In the genomic region with DNA sequence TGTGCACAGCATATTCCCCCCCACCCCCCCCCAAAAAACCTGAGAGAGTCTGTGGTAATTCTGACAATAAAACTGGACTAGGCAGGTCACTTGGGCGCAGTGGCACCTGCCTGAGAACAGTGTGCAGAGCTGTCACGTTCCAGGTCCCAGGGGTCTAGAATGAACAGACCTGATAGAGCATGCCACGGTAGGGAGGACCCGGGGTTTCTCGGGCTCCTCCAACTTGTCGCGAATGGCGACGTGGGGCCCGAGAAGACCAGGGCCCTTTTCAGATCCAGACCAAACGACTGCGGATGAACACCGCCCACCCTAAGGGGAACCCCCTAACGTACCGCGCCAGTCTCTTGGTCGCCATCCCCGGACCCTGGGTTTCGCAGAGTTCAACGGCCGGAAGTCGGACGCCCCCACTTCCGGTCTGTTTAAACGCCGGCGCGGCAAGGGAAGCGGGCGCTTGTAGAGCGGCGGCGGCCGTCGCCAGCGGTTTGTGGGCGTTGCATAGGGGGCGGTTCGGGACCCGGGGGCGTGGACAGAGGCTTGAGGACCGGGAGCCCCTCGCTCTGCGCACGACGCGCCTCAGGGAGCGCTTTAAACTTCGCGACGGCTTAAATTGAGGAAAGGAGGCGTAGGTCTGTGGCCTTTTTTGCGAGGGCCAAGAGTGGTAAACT, we compare ENCODE assay signal across 8 mouse cellular contexts. TPM values are rescaled to one million over a fixed set of nuclear protein-coding genes. Genes with fewer than 3 reads are reported as not detected.
DNase-seq lines count a peak whose midpoint lies in the region; ATAC-seq and TF ChIP-seq lines count a peak whose summit lies in the region.

A gene (plus strand): TSS at position 421 of the 665 bp plus-strand sequence.
A gene (minus strand): TSS at position 473 of the 665 bp plus-strand sequence.

- H3K27me3 ChIP-seq in CH12.LX (replicated peaks): no peaks in the 10 kb centered on the region
- no peaks in the 10 kb centered on the region for H3K27me3 ChIP-seq in heart, embryonic 14.5 days (ENCODE audit: control insufficient read depth, insufficient read depth, low read length)
- H3K27me3 ChIP-seq in liver, embryonic 15.5 days: no peaks in the 10 kb centered on the region
- H3K27me3 ChIP-seq in neural tube, embryonic 11.5 days (ENCODE audit: control insufficient read depth, insufficient read depth, low read length): no peaks in the 10 kb centered on the region
- no peaks in the 10 kb centered on the region for H3K27me3 ChIP-seq in stomach, embryonic 16.5 days (ENCODE audit: control insufficient read depth, insufficient read depth, low read length)

- ATAC-seq in heart, embryonic 14.5 days (ENCODE audit: insufficient number of reproducible peaks, insufficient read depth, low FRiP score, low read depth): peak; percentile 98
- ATAC-seq in liver, embryonic 15.5 days (ENCODE audit: insufficient read depth): peak; percentile 98
- peak; percentile 99 for ATAC-seq in neural tube, embryonic 11.5 days (ENCODE audit: insufficient read depth, low FRiP score, low TSS enrichment)
- ATAC-seq in stomach, embryonic 16.5 days (ENCODE audit: insufficient read depth, low FRiP score): peak; percentile 99

- peak; percentile 80 for TF ChIP-seq POLR2A in CH12.LX (IDR thresholded peaks at IDR 0.05; ENCODE audit: low read depth, low read length)

- no peak for TF ChIP-seq RAD21 in CH12.LX (IDR thresholded peaks at IDR 0.05; ENCODE audit: low read depth, low read length)

- H3K79me2 ChIP-seq in CH12.LX (replicated peaks; ENCODE audit: control insufficient read depth, extremely low read depth, insufficient read depth, poor library complexity, severe bottlenecking): 0 out of 2 replicates have a peak, but pooled peaks cover 4% of the 10 kb centered on the region

- under 1% methylated on average over 53 of the region's 53 CpGs for WGBS in heart, embryonic 14.5 days
- under 1% methylated on average over 53 of the region's 53 CpGs for WGBS in liver, embryonic 15.5 days (ENCODE audit: insufficient replicate concordance)
- WGBS in neural tube, embryonic 11.5 days: under 1% methylated on average over 52 of the region's 53 CpGs
- WGBS in stomach, embryonic 16.5 days: under 1% methylated on average over 53 of the region's 53 CpGs

- in situ Hi-C loops in CH12.LX (cut with MboI; ENCODE audit: low pct_ligation_motif_present, low pct_unique_long_range_greater_than_20kb, low sequenced_read_pairs): no loop called here

- peaks cover 10 to 24% of the 10 kb centered on the region in 2 experiments for H3K36me3 ChIP-seq in CH12.LX (replicated peaks in 1 of 2; ENCODE audit: control insufficient read depth in 1 of 2, insufficient read depth in 1 of 2, low read length in 1 of 2)
- peaks cover 28% of the 10 kb centered on the region for H3K36me3 ChIP-seq in heart, embryonic 14.5 days (ENCODE audit: control insufficient read depth, insufficient read depth, low read length)
- H3K36me3 ChIP-seq in liver, embryonic 15.5 days (replicated peaks): peaks cover 27% of the 10 kb centered on the region
- peaks cover 5% of the 10 kb centered on the region; the same call in 1 of the 2 replicates for H3K36me3 ChIP-seq in neural tube, embryonic 11.5 days (ENCODE audit: control insufficient read depth, insufficient read depth, low read length)
- H3K36me3 ChIP-seq in stomach, embryonic 16.5 days (ENCODE audit: control insufficient read depth, insufficient read depth, low read length): no peaks in the 10 kb centered on the region

- TF ChIP-seq EP300 in CH12.LX (IDR thresholded peaks at IDR 0.05; ENCODE audit: low read length): no peak

- peak within 1 kb of the TSS; percentile 57 for H3K27ac ChIP-seq in CH12.LX (ENCODE audit: insufficient read depth, low read depth)
- H3K27ac ChIP-seq in heart, embryonic 14.5 days (replicated peaks in 1 of 2; ENCODE audit: control insufficient read depth in 1 of 2, insufficient read depth in 1 of 2, low read depth in 2 of 2, low read length in 2 of 2): peak within 1 kb of the TSS; percentile 69 to 82
- H3K27ac ChIP-seq in liver, embryonic 15.5 days (replicated peaks): peak within 1 kb of the TSS; percentile 80
- peak within 1 kb of the TSS; percentile 46 for H3K27ac ChIP-seq in neural tube, embryonic 11.5 days (ENCODE audit: low read depth, low read length)
- peak within 1 kb of the TSS; percentile 80 for H3K27ac ChIP-seq in stomach, embryonic 16.5 days (ENCODE audit: low read length)

- H3K4me1 ChIP-seq in CH12.LX (ENCODE audit: control insufficient read depth in 1 of 2, insufficient read depth in 2 of 2): peaks cover 3 to 15% of the 10 kb centered on the region in 2 experiments; a peak in 3 of 4 replicates
- peaks cover 0 to 11% of the 10 kb centered on the region in 2 experiments; a peak in 1 of 4 replicates for H3K4me1 ChIP-seq in heart, embryonic 14.5 days (ENCODE audit: control insufficient read depth in 2 of 2, insufficient read depth in 2 of 2, low read length in 2 of 2)
- peaks cover 20% of the 10 kb centered on the region for H3K4me1 ChIP-seq in liver, embryonic 15.5 days (replicated peaks)
- no peaks in the 10 kb centered on the region; the same call in 1 of the 2 replicates for H3K4me1 ChIP-seq in neural tube, embryonic 11.5 days (ENCODE audit: control insufficient read depth, insufficient read depth, low read length)
- peaks cover 5% of the 10 kb centered on the region for H3K4me1 ChIP-seq in stomach, embryonic 16.5 days (ENCODE audit: control insufficient read depth, insufficient read depth, low read length)

- H3K9ac ChIP-seq in CH12.LX (ENCODE audit: insufficient read depth, low read depth): peak within 1 kb of the TSS; percentile 86
- H3K9ac ChIP-seq in heart, embryonic 14.5 days (ENCODE audit: low read length): peak within 1 kb of the TSS; percentile 86
- H3K9ac ChIP-seq in liver, embryonic 15.5 days: peak within 1 kb of the TSS; percentile 81
- H3K9ac ChIP-seq in neural tube, embryonic 11.5 days (ENCODE audit: low read length): peak within 1 kb of the TSS; percentile 78
- H3K9ac ChIP-seq in stomach, embryonic 16.5 days (ENCODE audit: low read length): peak within 1 kb of the TSS; percentile 89

- no peak for TF ChIP-seq CTCF in CH12.LX (conservative IDR thresholded peaks at IDR 0.05 in 1 of 2, IDR thresholded peaks at IDR 0.05 in 1 of 2; ENCODE audit: low read depth in 2 of 2, low read length in 2 of 2)

- no peaks in the 10 kb centered on the region for H3K9me3 ChIP-seq in CH12.LX (replicated peaks; ENCODE audit: low read length)
- H3K9me3 ChIP-seq in heart, embryonic 14.5 days (ENCODE audit: control insufficient read depth, low read length): no peaks in the 10 kb centered on the region
- no peaks in the 10 kb centered on the region for H3K9me3 ChIP-seq in liver, embryonic 15.5 days (replicated peaks)
- H3K9me3 ChIP-seq in neural tube, embryonic 11.5 days (ENCODE audit: control insufficient read depth, low read length): no peaks in the 10 kb centered on the region
- no peaks in the 10 kb centered on the region for H3K9me3 ChIP-seq in stomach, embryonic 16.5 days (replicated peaks; ENCODE audit: control insufficient read depth, low read length)

- dilution Hi-C loops in CH12.LX (cut with MboI; ENCODE audit: extremely low pct_ligation_motif_present, extremely low pct_unique_long_range_greater_than_20kb, low sequenced_read_pairs): no loop called here

- H3K4me2 ChIP-seq in CH12.LX (ENCODE audit: insufficient read depth, low read depth, poor library complexity, severe bottlenecking): peak within 1 kb of the TSS; percentile 95
- H3K4me2 ChIP-seq in heart, embryonic 14.5 days (ENCODE audit: low read length): peak within 1 kb of the TSS; percentile 82
- H3K4me2 ChIP-seq in liver, embryonic 15.5 days: peak within 1 kb of the TSS; percentile 91
- H3K4me2 ChIP-seq in neural tube, embryonic 11.5 days (ENCODE audit: low read depth): peak within 1 kb of the TSS; percentile 73
- H3K4me2 ChIP-seq in stomach, embryonic 16.5 days (ENCODE audit: low read depth, low read length): peak within 1 kb of the TSS; percentile 90

- peak within 1 kb of the TSS; percentile 75 to 84 (median 77) for H3K4me3 ChIP-seq in CH12.LX (replicated peaks in 1 of 3; ENCODE audit: low read depth in 2 of 3, low read length in 2 of 3, poor library complexity in 1 of 3)
- peak within 1 kb of the TSS; percentile 61 to 81 for H3K4me3 ChIP-seq in heart, embryonic 14.5 days (ENCODE audit: control insufficient read depth in 1 of 2, insufficient read depth in 1 of 2, low read depth in 1 of 2, low read length in 2 of 2)
- peak within 1 kb of the TSS; percentile 82 for H3K4me3 ChIP-seq in liver, embryonic 15.5 days (replicated peaks)
- H3K4me3 ChIP-seq in neural tube, embryonic 11.5 days (ENCODE audit: low read depth, low read length): peak within 1 kb of the TSS; percentile 61
- peak within 1 kb of the TSS; percentile 59 for H3K4me3 ChIP-seq in stomach, embryonic 16.5 days (replicated peaks; ENCODE audit: low read length)

- peak; percentile 93 for DNase-seq in CH12.LX (ENCODE audit: extremely low read depth)
- DNase-seq in c-Kit-negative CD71-positive TER-119-positive erythroid progenitor cells, embryonic 14.5 days (ENCODE audit: low read depth, low spot score): peak; percentile 64
- peak; percentile 35 for DNase-seq in fibroblast of lung, adult 2 months (ENCODE audit: low read depth)
- DNase-seq in kidney, postnatal 10 days: peak; percentile 94
- DNase-seq in neural tube, embryonic 11.5 days (ENCODE audit: low spot score): peak; percentile 94

TF ChIP-seq in CH12.LX, 34 proteins besides CTCF, POLR2A, EP300 and RAD21 (continues in another document):
- peak; percentile 65; the same call in 1 of the 2 replicates for TF ChIP-seq E2F4 (IDR thresholded peaks at IDR 0.05; ENCODE audit: insufficient replicate concordance, low read depth, low read length)
- no peak for TF ChIP-seq PAX5 (IDR thresholded peaks at IDR 0.05; ENCODE audit: low read length)
- peak; percentile 22; the same call in 1 of the 2 replicates for TF ChIP-seq IRF4 (IDR thresholded peaks at IDR 0.05; ENCODE audit: low read depth, low read length)

RNA-seq across cellular contexts. Expression of the first gene that starts in this region (rescaled TPM):
- 11.5 and 12.0 TPM in 2 replicates for total RNA-seq in CH12.LX (2012; rRNA removed)
- 11.0 and 14.8 TPM in 2 replicates for total RNA-seq in CH12.LX (2014; rRNA removed)
- polyA plus RNA-seq in CH12.LX (2012; ENCODE audit: insufficient read length, low read depth): 13.4 and 15.5 TPM in 2 replicates
- 13.7 and 16.4 TPM in 2 replicates for polyA plus RNA-seq in heart, embryonic 14.5 days (2014; fragmentation: Nextera tagmentation; extraction: Ambion mirVana)
- 10.8 and 11.6 TPM in 2 replicates for polyA plus RNA-seq in liver, embryonic 15.5 days (2015; fragmentation: Nextera tagmentation; extraction: Ambion mirVana)
- polyA plus RNA-seq in neural tube, embryonic 11.5 days (2014; fragmentation: Nextera tagmentation; extraction: Ambion mirVana): 16.3 and 27.3 TPM in 2 replicates
- 17.8 and 25.6 TPM in 2 replicates for polyA plus RNA-seq in stomach, embryonic 16.5 days (2015; fragmentation: Nextera tagmentation; extraction: Ambion mirVana)

RNA-seq across cellular contexts. Expression of the second gene that starts in this region (rescaled TPM):
- total RNA-seq in CH12.LX (2012; rRNA removed): 9.8 and 10.2 TPM in 2 replicates
- total RNA-seq in CH12.LX (2014; rRNA removed): 14.4 and 15.4 TPM in 2 replicates
- 10.9 and 13.6 TPM in 2 replicates for polyA plus RNA-seq in CH12.LX (2012; ENCODE audit: insufficient read length, low read depth)
- polyA plus RNA-seq in heart, embryonic 14.5 days (2014; fragmentation: Nextera tagmentation; extraction: Ambion mirVana): 14.4 and 15.0 TPM in 2 replicates
- polyA plus RNA-seq in liver, embryonic 15.5 days (2015; fragmentation: Nextera tagmentation; extraction: Ambion mirVana): 10.4 and 10.8 TPM in 2 replicates
- polyA plus RNA-seq in neural tube, embryonic 11.5 days (2014; fragmentation: Nextera tagmentation; extraction: Ambion mirVana): 33.2 and 33.5 TPM in 2 replicates
- 19.5 and 20.3 TPM in 2 replicates for polyA plus RNA-seq in stomach, embryonic 16.5 days (2015; fragmentation: Nextera tagmentation; extraction: Ambion mirVana)

Comparison
In these comparisons a context has a peak if more than half of its experiments do, and no peak if none do; other contexts are left out.
1. Peak in every context shown above with its lines: DNase-seq, ATAC-seq, H3K4me3 ChIP-seq and H3K27ac ChIP-seq.
2. DNase-seq: peak in every context shown above with its lines; median percentile 94 in kidney, postnatal 10 days; 94 in neural tube, embryonic 11.5 days; 93 in CH12.LX; 64 in c-Kit-negative CD71-positive TER-119-positive erythroid progenitor cells, embryonic 14.5 days; 35 in fibroblast of lung, adult 2 months.